Mouse (Mus musculus) hindbrain, embryonic 12.5 days (tissue): ENCODE results near the gene 1700024G13Rik. TPM values are rescaled to one million over a fixed set of nuclear protein-coding genes. Genes with fewer than 3 reads are reported as not detected.

Source experiments
- polyA plus RNA-seq: library from polyadenylated mRNA; unstranded; fragments of >200 nt; fragmentation: Nextera tagmentation; extraction: Ambion mirVana; gene quantifications from 2 replicates; pipeline ENCODE4 v1.2.1, GENCODE M21; 2016

The 1700024G13Rik gene
- polyA plus RNA-seq, 1 experiment from 2014 or later = 0.94 TPM

Other genes starting within 250 kb of the 1700024G13Rik start
- gene Msmb, start 246.4 kb downstream of the 1700024G13Rik start, polyA plus RNA-seq = not detected in 2 replicates
- 96.2 and 99.4 TPM in 2 replicates for gene Ncoa4, start 228.5 kb downstream of the 1700024G13Rik start, polyA plus RNA-seq
- 196 and 201 TPM in 2 replicates for gene Timm23, start 186.5 kb downstream of the 1700024G13Rik start, polyA plus RNA-seq
- 57.7 and 66.5 TPM in 2 replicates for gene Parg, start 186.4 kb downstream of the 1700024G13Rik start, polyA plus RNA-seq
- 19.6 and 23.7 TPM in 2 replicates for gene Ogdhl, start 66.4 kb downstream of the 1700024G13Rik start, polyA plus RNA-seq
- 7.3 and 9.4 TPM in 2 replicates for gene Slc18a3, start 76.5 kb upstream of the 1700024G13Rik start, polyA plus RNA-seq
- gene Chat, start 77.6 kb upstream of the 1700024G13Rik start, polyA plus RNA-seq = 0.80 and 1.7 TPM in 2 replicates
- 33.7 and 34.4 TPM in 2 replicates for gene Ercc6, start 125.1 kb upstream of the 1700024G13Rik start, polyA plus RNA-seq
- gene Prrxl1, start 211.0 kb upstream of the 1700024G13Rik start, polyA plus RNA-seq = 19.0 and 28.3 TPM in 2 replicates